Mouse (Mus musculus): Measurements from ENCODE around the gene Oprl1.

DNA sequence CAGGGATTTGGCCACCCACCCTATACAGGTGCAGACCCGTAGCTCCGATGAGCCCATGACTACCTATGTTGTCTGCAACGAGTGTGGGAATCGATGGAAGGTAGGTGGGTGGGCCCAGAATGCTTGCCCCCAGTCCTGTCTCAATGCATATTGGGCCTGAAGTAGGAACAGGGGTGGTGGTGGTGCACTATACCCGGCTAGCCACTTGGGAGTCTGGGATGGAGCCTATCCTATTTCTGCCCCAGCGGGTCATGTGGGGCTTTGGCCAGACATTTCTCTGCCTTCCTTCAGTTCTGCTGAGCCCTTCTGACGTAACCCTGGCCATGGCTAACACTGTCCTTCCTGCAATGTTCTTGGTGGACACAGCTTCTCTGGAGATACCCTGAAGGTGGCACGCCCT lies 27.2 kb upstream of the Oprl1 start:
- no peak for TF ChIP-seq TAL1 (IDR thresholded peaks at IDR 0.05; ENCODE audit: low read length)
- no peak for TF ChIP-seq GATA1 (IDR thresholded peaks at IDR 0.05; ENCODE audit: low read length)

Data from erythroblast, embryonic 14.5 days (primary cell).